In genomic region chr11:53749716-53750352, GRCm38 (mm10) we compare ENCODE assay signal across 33 mouse cellular contexts. TPM values are rescaled to one million over a fixed set of nuclear protein-coding genes. Genes with fewer than 3 reads are reported as not detected.
DNase-seq lines count a peak whose midpoint lies in the region; ATAC-seq and TF ChIP-seq lines count a peak whose summit lies in the region.
"Had no signal": no experiment of that assay in that cellular context is flagged by ENCODE, and none has a peak within 500 bp of the region (broad histone marks: within the 10 kb centered on the region; RNA-seq: fewer than 3 reads in every experiment).

No protein-coding gene starts in this region.

- H3K9ac ChIP-seq in CH12.LX (ENCODE audit: insufficient read depth, low read depth) = no peak overlapping the region
- H3K9ac ChIP-seq in stomach, postnatal 0 days (ENCODE audit: low read length) = no peak overlapping the region
- H3K9ac ChIP-seq: forebrain, embryonic 15.5 days; heart, embryonic 12.5 days; heart, embryonic 15.5 days; hindbrain, embryonic 14.5 days had no signal

- ATAC-seq in stomach, postnatal 0 days (ENCODE audit: low FRiP score, low TSS enrichment) = no peak
- ATAC-seq: activated CD4-positive, CD25-positive, alpha-beta regulatory T cell, adult 4 months; forebrain, embryonic 15.5 days; hindbrain, postnatal 0 days; inflammation-experienced regulatory T-cells, adult 6 months; intestine, embryonic 16.5 days; Patski had no signal

- H3K36me3 ChIP-seq in CH12.LX (replicated peaks in 1 of 2; ENCODE audit: control insufficient read depth in 1 of 2, insufficient read depth in 1 of 2, low read length in 1 of 2) = no peaks in the 10 kb centered on the region
- no peaks in the 10 kb centered on the region for H3K36me3 ChIP-seq in stomach, postnatal 0 days (ENCODE audit: control insufficient read depth, insufficient read depth, low read length)
- H3K36me3 ChIP-seq: forebrain, embryonic 10.5 days; forebrain, embryonic 15.5 days; G1E; heart, embryonic 12.5 days; heart, embryonic 15.5 days had no signal

- H3K27me3 ChIP-seq in CH12.LX (replicated peaks) = no peaks in the 10 kb centered on the region
- H3K27me3 ChIP-seq in stomach, postnatal 0 days (ENCODE audit: control insufficient read depth, insufficient read depth, low read length) = no peaks in the 10 kb centered on the region
- H3K27me3 ChIP-seq: forebrain, embryonic 15.5 days; heart, embryonic 12.5 days; heart, embryonic 15.5 days; Patski had no signal

- dilution Hi-C loops in CH12.LX (cut with MboI; ENCODE audit: extremely low pct_ligation_motif_present, extremely low pct_unique_long_range_greater_than_20kb, low sequenced_read_pairs) = no loop called here

- H3K79me2 ChIP-seq in CH12.LX (replicated peaks; ENCODE audit: control insufficient read depth, extremely low read depth, insufficient read depth, poor library complexity, severe bottlenecking) = no peaks in the 10 kb centered on the region

- H3K4me1 ChIP-seq in CH12.LX (ENCODE audit: control insufficient read depth in 1 of 2, insufficient read depth in 2 of 2) = peaks cover 6 to 16% of the 10 kb centered on the region in 2 experiments
- H3K4me1 ChIP-seq in stomach, postnatal 0 days (replicated peaks; ENCODE audit: control insufficient read depth, insufficient read depth) = no peaks in the 10 kb centered on the region
- H3K4me1 ChIP-seq: forebrain, embryonic 15.5 days; heart, embryonic 12.5 days; heart, embryonic 15.5 days had no signal

- TF ChIP-seq CTCF in CH12.LX (conservative IDR thresholded peaks at IDR 0.05 in 1 of 2, IDR thresholded peaks at IDR 0.05 in 1 of 2; ENCODE audit: low read depth in 2 of 2, low read length in 2 of 2) = no peak
- no peak for TF ChIP-seq CTCF in stomach, postnatal 0 days (IDR thresholded peaks at IDR 0.05; ENCODE audit: low read depth)

- DNase-seq in heart, adult 11 months = peak; percentile 53
- no peak for DNase-seq in heart, adult 8-10 months (ENCODE audit: low spot score)
- no peak for DNase-seq in CH12.LX (ENCODE audit: extremely low read depth)
- peak; percentile 51 for DNase-seq in ES-CJ7 (ENCODE audit: low read depth, low spot score)
- no peak for DNase-seq in stomach, postnatal 0 days (ENCODE audit: low spot score)
- no peak for DNase-seq in heart, postnatal 25 days (ENCODE audit: low spot score)
- DNase-seq: adrenal gland, adult 8-10 months; adrenal gland, postnatal 25 days; B cell, adult 2 months; cerebellum, adult 11-12 months; cerebellum, adult 9-10 months; cerebellum, postnatal 14 days; gastrocnemius, postnatal 36 days; heart, postnatal 10 days; heart, postnatal 4 days; kidney, adult 18-20 months had no signal

- no peak for TF ChIP-seq EP300 in CH12.LX (IDR thresholded peaks at IDR 0.05; ENCODE audit: low read length)
- no peak for TF ChIP-seq EP300 in stomach, postnatal 0 days (optimal IDR thresholded peaks at IDR 0.05)

- H3K9me3 ChIP-seq in CH12.LX (replicated peaks; ENCODE audit: low read length) = peaks cover 8% of the 10 kb centered on the region
- no peaks in the 10 kb centered on the region for H3K9me3 ChIP-seq in stomach, postnatal 0 days (ENCODE audit: control insufficient read depth, low read length)
- H3K9me3 ChIP-seq: forebrain, embryonic 10.5 days; forebrain, embryonic 15.5 days; heart, embryonic 12.5 days; heart, embryonic 15.5 days had no signal

- TF ChIP-seq RAD21 in CH12.LX (IDR thresholded peaks at IDR 0.05; ENCODE audit: low read depth, low read length) = no peak

- in situ Hi-C loops in CH12.LX (cut with MboI; ENCODE audit: low pct_ligation_motif_present, low pct_unique_long_range_greater_than_20kb, low sequenced_read_pairs) = no loop called here

- no peak overlapping the region for H3K4me3 ChIP-seq in CH12.LX (replicated peaks in 1 of 3; ENCODE audit: low read depth in 2 of 3, low read length in 2 of 3, poor library complexity in 1 of 3)
- H3K4me3 ChIP-seq in stomach, postnatal 0 days (ENCODE audit: low read depth, low read length) = no peak overlapping the region
- H3K4me3 ChIP-seq: forebrain, embryonic 10.5 days; forebrain, embryonic 15.5 days; heart, embryonic 12.5 days; heart, embryonic 15.5 days had no signal

- intact Hi-C loops in heart, postnatal 25 days (cut with DNase I) = no loop called here

- no peak for TF ChIP-seq POLR2A in CH12.LX (IDR thresholded peaks at IDR 0.05; ENCODE audit: low read depth, low read length)

- no peak overlapping the region for H3K27ac ChIP-seq in CH12.LX (ENCODE audit: insufficient read depth, low read depth)
- H3K27ac ChIP-seq in stomach, postnatal 0 days (replicated peaks) = no peak overlapping the region
- H3K27ac ChIP-seq: forebrain, embryonic 10.5 days; forebrain, embryonic 15.5 days; heart, embryonic 15.5 days; hindbrain, embryonic 14.5 days; hindbrain, postnatal 0 days had no signal

- WGBS in stomach, postnatal 0 days = 55% methylated on average over 5 of the region's 5 CpGs

- no peak overlapping the region for H3K4me2 ChIP-seq in CH12.LX (ENCODE audit: insufficient read depth, low read depth, poor library complexity, severe bottlenecking)
- no peak overlapping the region for H3K4me2 ChIP-seq in stomach, postnatal 0 days (replicated peaks; ENCODE audit: low read depth)
- H3K4me2 ChIP-seq: forebrain, embryonic 15.5 days; heart, embryonic 12.5 days; heart, embryonic 15.5 days; hindbrain, embryonic 14.5 days had no signal

TF ChIP-seq in CH12.LX, 34 proteins besides CTCF, POLR2A, EP300 and RAD21:
- TF ChIP-seq UBTF (IDR thresholded peaks at IDR 0.05; ENCODE audit: low read depth, low read length) (no peak), MXI1 (IDR thresholded peaks at IDR 0.05; ENCODE audit: low read depth, low read length) (0 out of 2 replicates have a peak, but pooled peaks have one; percentile 25)

RNA-seq across cellular contexts. Expression of gene Irf1, which starts 20.0 kb away (rescaled TPM):
- 10 to 100 TPM; 15.7 to 20.1 (median 17.2) TPM for total RNA-seq in heart, adult 8-10 months (2022)
- total RNA-seq in CH12.LX (2012; rRNA removed) (46.4 and 64.9 TPM in 2 replicates), CH12.LX (2014; rRNA removed) (19.8 and 23.6 TPM in 2 replicates)
- 17.8 and 18.2 TPM in 2 replicates for polyA plus RNA-seq in CH12.LX (2012; ENCODE audit: insufficient read length, low read depth)
- polyA plus RNA-seq in stomach, postnatal 0 days (2015; fragmentation: Nextera tagmentation; extraction: Ambion mirVana) = 18.7 and 25.7 TPM in 2 replicates
- 10 to 100 TPM; 13.7 to 21.1 TPM for total RNA-seq in heart, postnatal 25 days (2021)

RNA-seq across cellular contexts. Expression of gene Gm17334, which starts 23.2 kb away (rescaled TPM):
- total RNA-seq in heart, adult 8-10 months (2022) = under 1 TPM; 0.40 to 0.60 (median 0.45) TPM
- total RNA-seq in CH12.LX (2012; rRNA removed) = 0.71 and 0.72 TPM in 2 replicates
- total RNA-seq in CH12.LX (2014; rRNA removed) = not detected in 2 replicates
- polyA plus RNA-seq in CH12.LX (2012; ENCODE audit: insufficient read length, low read depth) = 0.47 and 0.57 TPM in 2 replicates
- polyA plus RNA-seq in stomach, postnatal 0 days (2015; fragmentation: Nextera tagmentation; extraction: Ambion mirVana) = 0.17 TPM in 1 of 2 replicates, not detected in the other
- total RNA-seq in heart, postnatal 25 days (2021) = under 1 TPM in 1 of 2 experiments, not detected in 1; 0.31 TPM
- total RNA-seq: G1E; heart, postnatal 4 days; hindbrain, postnatal 0 days had no signal
- polyA plus RNA-seq: brain, embryonic 14.5 days; embryonic facial prominence, embryonic 11.5 days; forebrain, embryonic 10.5 days; forebrain, embryonic 15.5 days; G1E; heart, embryonic 12.5 days; heart, embryonic 15.5 days; hindbrain, embryonic 11.5 days; hindbrain, embryonic 14.5 days; hindbrain, postnatal 0 days had no signal

RNA-seq across cellular contexts. Expression of gene Il5, which starts 29.2 kb away (rescaled TPM):
- total RNA-seq in heart, adult 8-10 months (2022) = under 1 TPM in 1 of 4 experiments, not detected in 3; 0.16 TPM
- not detected in 2 replicates for total RNA-seq in CH12.LX (2012; rRNA removed)
- not detected in 2 replicates for total RNA-seq in CH12.LX (2014; rRNA removed)
- not detected in 2 replicates for polyA plus RNA-seq in CH12.LX (2012; ENCODE audit: insufficient read length, low read depth)
- polyA plus RNA-seq in stomach, postnatal 0 days (2015; fragmentation: Nextera tagmentation; extraction: Ambion mirVana) = not detected in 2 replicates
- not detected for total RNA-seq in heart, postnatal 25 days (2021)
- total RNA-seq: adrenal gland, adult 8-10 months; adrenal gland, postnatal 25 days; gastrocnemius, adult 8-10 months; gastrocnemius, postnatal 36 days; granulocyte monocyte progenitor cell, adult 5-6 weeks; heart, postnatal 10 days; heart, postnatal 4 days; hindbrain, postnatal 0 days had no signal
- polyA plus RNA-seq: brain, embryonic 14.5 days; embryonic facial prominence, embryonic 11.5 days; embryonic facial prominence, embryonic 14.5 days; forebrain, embryonic 15.5 days; G1E; heart, embryonic 12.5 days; heart, embryonic 15.5 days; hindbrain, embryonic 11.5 days; hindbrain, embryonic 14.5 days; hindbrain, postnatal 0 days; inflammation-experienced regulatory T-cells, adult 6 months; intestine, embryonic 16.5 days; Patski had no signal

RNA-seq across cellular contexts. Expression of gene Rad50, which starts 42.7 kb away (rescaled TPM):
- total RNA-seq in heart, adult 8-10 months (2022) = 1 to 10 TPM; 6.4 to 9.5 (median 7.3) TPM
- 45.3 and 48.2 TPM in 2 replicates for total RNA-seq in CH12.LX (2012; rRNA removed)
- 36.0 and 39.6 TPM in 2 replicates for total RNA-seq in CH12.LX (2014; rRNA removed)
- polyA plus RNA-seq in CH12.LX (2012; ENCODE audit: insufficient read length, low read depth) = 53.6 and 55.2 TPM in 2 replicates
- polyA plus RNA-seq in stomach, postnatal 0 days (2015; fragmentation: Nextera tagmentation; extraction: Ambion mirVana) = 12.4 and 15.7 TPM in 2 replicates
- 1 to 10 TPM; 6.3 to 6.7 TPM for total RNA-seq in heart, postnatal 25 days (2021)

Comparison
In these comparisons a context has a peak if more than half of its experiments do, and no peak if none do; other contexts are left out.
1. DNase-seq: peak in heart, adult 11 months (single experiment) and ES-CJ7 (single experiment); none in heart, adult 8-10 months (single experiment), CH12.LX (single experiment), stomach, postnatal 0 days (single experiment) and heart, postnatal 25 days (single experiment).